Mouse (Mus musculus) testis, adult 2 months (tissue): ENCODE results near the gene Kcnd3.

Experiments
- CTCF ChIP-seq: fragments of 200-500 bp; IDR thresholded peaks from 2 replicates; pipeline ENCODE4 v1.5.1; 2012; ENCODE audit warnings: low read depth, mild to moderate bottlenecking, inconsistent platforms, low read length, moderate library complexity; ENCODE audit not compliant: control insufficient read depth, insufficient read depth, insufficient replicate concordance
- POLR2A ChIP-seq: fragments of 200-500 bp; IDR thresholded peaks from 2 replicates; pipeline ENCODE4 v1.6.1; 2012; ENCODE audit warnings: low read depth, mild to moderate bottlenecking, inconsistent platforms, low read length, moderate library complexity; ENCODE audit not compliant: control insufficient read depth

GRCm38 (mm10) chr3:105489607-105490006 is 37.5 kb downstream of the Kcnd3 start:
- no peak for TF ChIP-seq CTCF
- TF ChIP-seq POLR2A, result no peak
